Mouse (Mus musculus) midbrain, postnatal 0 days (tissue): Measurements from ENCODE around the gene Ccdc146. TPM values are rescaled to one million over a fixed set of nuclear protein-coding genes. Genes with fewer than 3 reads are reported as not detected.

Experiments used
- ATAC-seq: fragments of 200-750 bp; cut with Nextera tagmentation; 2 replicates; pipeline ENCODE4 v1.8.0; 2017; ENCODE audit warnings: moderate number of reproducible peaks, mild to moderate bottlenecking, moderate TSS enrichment, moderate library complexity; ENCODE audit not compliant: low FRiP score
- DNase-seq: peaks from one replicate; pipeline ENCODE4 v3.0.0-alpha.2; 2015; ENCODE audit warnings: low spot score
- H3K27ac ChIP-seq: fragments of 300-500 bp; sonication (generic); 2 replicates; pipeline ENCODE4 v1.5.1; 2014; ENCODE audit warnings: low read depth, mild to moderate bottlenecking, low read length, mixed read lengths
- H3K27me3 ChIP-seq: fragments of 300-500 bp; sonication (generic); 2 replicates; pipeline ENCODE4 v1.6.1; 2014; ENCODE audit warnings: low read length, control low read depth, mixed read lengths; ENCODE audit not compliant: insufficient read depth
- H3K36me3 ChIP-seq: fragments of 300-500 bp; sonication (generic); 2 replicates; pipeline ENCODE4 v1.6.1; 2014; ENCODE audit warnings: low read length, control low read depth, mixed read lengths; ENCODE audit not compliant: insufficient read depth
- H3K4me1 ChIP-seq: fragments of 300-500 bp; sonication (generic); 2 replicates; pipeline ENCODE4 v1.6.1; 2014; ENCODE audit warnings: mild to moderate bottlenecking, control low read depth, antibody characterized with exemption, low read length, mixed read lengths; ENCODE audit not compliant: insufficient read depth
- H3K4me2 ChIP-seq: fragments of 300-500 bp; sonication (generic); 2 replicates; pipeline ENCODE4 v1.6.1; 2014; ENCODE audit warnings: low read depth, mild to moderate bottlenecking, low read length, mixed read lengths; ENCODE audit not compliant: poor library complexity, severe bottlenecking
- H3K4me3 ChIP-seq: fragments of 300-500 bp; sonication (generic); 2 replicates; pipeline ENCODE4 v1.5.1; 2014; ENCODE audit warnings: low read depth, mild to moderate bottlenecking, low read length, moderate library complexity
- H3K9ac ChIP-seq: fragments of 300-500 bp; sonication (generic); replicated peaks from 2 replicates; pipeline ENCODE4 v1.6.1; 2014; ENCODE audit warnings: mild to moderate bottlenecking, low read length, moderate library complexity, mixed read lengths; ENCODE audit not compliant: poor library complexity, severe bottlenecking
- H3K9me3 ChIP-seq: fragments of 300-500 bp; sonication (generic); 2 replicates; pipeline ENCODE4 v1.6.1; 2016; ENCODE audit warnings: low read length, control low read depth
- CTCF ChIP-seq: IDR thresholded peaks from 2 replicates; pipeline ENCODE4 v1.5.1; 2016; ENCODE audit warnings: antibody characterized with exemption, mild to moderate bottlenecking
- WGBS: fragments of 180-500 bp; shearing (Covaris S2); extraction: QIAGEN DNeasy Blood & Tissue Kit; methylation state at CpG from one replicate; pipeline ENCODE4 v1.1.7; 2014; 5-methylcytosine and 5-hydroxymethylcytosine counted together
- polyA plus RNA-seq: library from polyadenylated mRNA; unstranded; fragments of >200 nt; fragmentation: Nextera tagmentation; extraction: Ambion mirVana; gene quantifications from 2 replicates; pipeline ENCODE4 v1.2.1, GENCODE M21; 2015
- total RNA-seq: library from RNA; depleted of rRNA; stranded (reverse); fragments of >200 nt; gene quantifications from 2 replicates; pipeline ENCODE4 v1.2.3, GENCODE M21; 2014

Ccdc146 gene
- total and polyA plus RNA-seq, 2 experiments from 2014 or later: 0.27 to 0.74 TPM

DNA sequence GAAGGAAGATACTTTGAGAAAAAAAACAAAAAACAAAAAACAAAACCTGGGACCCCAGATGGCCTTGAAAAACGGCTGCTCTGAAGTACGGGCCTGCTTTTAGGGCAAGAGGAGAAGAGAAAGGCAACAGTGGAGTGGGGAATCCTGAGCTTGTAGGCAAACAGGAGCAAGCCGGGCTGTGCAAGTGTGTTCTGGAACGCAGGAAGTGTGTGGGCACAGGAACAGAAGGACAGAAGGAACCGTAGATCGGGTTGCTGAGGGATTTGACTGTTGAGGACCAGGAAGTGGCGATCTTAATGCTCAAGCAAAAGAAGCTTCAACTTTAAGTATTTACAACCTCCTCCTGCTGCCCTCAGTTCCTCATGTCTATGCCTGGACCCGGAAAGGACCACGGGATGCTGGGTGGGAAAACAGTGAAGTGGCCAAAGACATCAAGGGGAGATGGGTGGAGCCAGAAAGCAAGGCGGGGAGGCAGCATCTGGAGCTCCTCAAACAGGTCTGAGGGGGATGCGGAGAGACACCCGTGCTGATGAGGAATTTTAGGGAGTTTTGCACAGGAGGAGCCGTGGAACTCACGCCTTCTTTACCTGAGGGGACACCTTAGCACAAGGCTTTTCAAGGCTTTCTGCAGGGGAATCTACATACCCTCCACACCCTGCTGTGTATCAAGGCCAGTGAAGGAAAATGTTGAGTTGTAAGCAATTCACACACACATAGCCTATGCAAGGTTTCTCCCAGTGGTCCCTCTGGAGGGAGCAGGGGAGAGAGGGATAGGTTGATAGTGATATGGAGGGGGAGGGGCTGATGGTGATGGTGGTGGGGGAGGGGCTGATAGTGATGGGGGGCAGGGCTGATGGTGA lies 40.9 kb downstream of the Ccdc146 start:
- TF ChIP-seq CTCF: no peak
- Histone ChIP-seq H3K4me3 (no peak overlapping the region), H3K27me3 (no peaks in the 10 kb centered on the region), H3K4me2 (no peak overlapping the region), H3K9ac (no peak overlapping the region), H3K4me1 (no peaks in the 10 kb centered on the region), H3K36me3 (no peaks in the 10 kb centered on the region), H3K9me3 (no peaks in the 10 kb centered on the region), H3K27ac (no peak overlapping the region)
- ATAC-seq (0 out of 2 replicates have a peak, but pooled peaks have one; percentile 38), DNase-seq (no peak)
- 54% methylated on average over 14 of the region's 14 CpGs for WGBS

- no peak for ATAC-seq
- TF ChIP-seq CTCF: no peak
Measured at GRCm38 (mm10) chr5:21382678-21383077, 41.8 kb downstream of the Ccdc146 start.

DNA sequence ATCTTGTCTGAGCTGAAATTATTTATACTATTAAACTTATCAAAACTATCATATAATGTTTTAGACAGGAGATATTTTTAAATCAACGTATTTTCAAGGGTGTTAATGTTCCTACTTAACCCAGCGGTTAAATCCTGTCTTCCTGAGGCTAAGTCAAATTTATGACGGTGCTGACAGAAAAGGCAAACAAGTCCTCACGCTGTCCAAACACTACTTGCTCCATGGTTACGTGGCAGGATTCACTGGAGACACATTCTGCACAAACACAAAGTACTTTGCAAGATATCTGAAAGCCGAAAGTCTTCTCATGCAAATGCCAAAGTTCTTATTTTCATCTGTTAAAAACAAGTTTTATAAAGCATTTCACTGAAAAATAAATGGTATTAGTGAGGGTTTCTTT lies 42.5 kb downstream of the Ccdc146 start:
- no peaks in the 10 kb centered on the region for H3K9me3 ChIP-seq
- no peak overlapping the region for H3K4me3 ChIP-seq
- TF ChIP-seq CTCF: no peak
- H3K27ac ChIP-seq: no peak overlapping the region
- no peaks in the 10 kb centered on the region for H3K4me1 ChIP-seq
- no peaks in the 10 kb centered on the region for H3K36me3 ChIP-seq
- no peak for DNase-seq
- ATAC-seq: no peak
- H3K4me2 ChIP-seq: no peak overlapping the region
- H3K9ac ChIP-seq: no peak overlapping the region
- 62% methylated on average over 6 of the region's 6 CpGs for WGBS
- H3K27me3 ChIP-seq: no peaks in the 10 kb centered on the region

More at GRCm38 (mm10) chr5:21382678-21383077, 41.8 kb downstream of the Ccdc146 start:
- Histone ChIP-seq H3K4me3 (no peak overlapping the region), H3K9me3 (no peaks in the 10 kb centered on the region), H3K4me1 (no peaks in the 10 kb centered on the region), H3K9ac (no peak overlapping the region), H3K27ac (no peak overlapping the region), H3K4me2 (no peak overlapping the region), H3K36me3 (no peaks in the 10 kb centered on the region), H3K27me3 (no peaks in the 10 kb centered on the region)
- no peak for DNase-seq
- 77% methylated on average over 6 of the region's 6 CpGs for WGBS

- TF ChIP-seq CTCF: no peak
- H3K27me3 ChIP-seq: no peaks in the 10 kb centered on the region
- H3K4me2 ChIP-seq: no peak overlapping the region
- H3K36me3 ChIP-seq: no peaks in the 10 kb centered on the region
- no peak overlapping the region for H3K27ac ChIP-seq
- no peak overlapping the region for H3K4me3 ChIP-seq
- no peak overlapping the region for H3K9ac ChIP-seq
- no peaks in the 10 kb centered on the region for H3K4me1 ChIP-seq
- WGBS: 84% methylated on average over 2 of the region's 2 CpGs
- no peaks in the 10 kb centered on the region for H3K9me3 ChIP-seq
- DNase-seq (no peak), ATAC-seq (no peak)
Measured at GRCm38 (mm10) chr5:21378397-21378796, 46.1 kb downstream of the Ccdc146 start.

DNA sequence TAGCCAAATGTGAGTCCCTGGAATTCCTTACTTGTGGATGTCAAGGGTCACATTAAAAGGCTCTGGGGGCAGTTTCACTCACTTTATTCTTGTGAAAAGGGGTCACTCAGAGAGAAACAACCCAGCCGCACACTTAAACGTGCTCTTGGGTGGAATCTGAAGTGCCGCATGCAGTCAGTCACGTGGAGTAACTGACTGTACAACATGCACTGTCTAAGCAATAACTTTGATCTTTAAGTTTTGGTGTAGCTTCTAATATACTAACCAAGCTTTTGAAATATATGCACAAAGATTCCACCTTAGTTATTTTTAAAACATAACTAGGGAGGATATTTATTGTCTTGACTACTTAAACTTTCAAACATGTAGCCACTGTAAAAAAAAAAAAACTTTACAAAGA lies 47.5 kb downstream of the Ccdc146 start:
- no peak for DNase-seq
- Histone ChIP-seq H3K4me3 (no peak overlapping the region), H3K27ac (no peak overlapping the region), H3K4me1 (no peaks in the 10 kb centered on the region), H3K9ac (no peak overlapping the region), H3K9me3 (no peaks in the 10 kb centered on the region), H3K4me2 (no peak overlapping the region), H3K36me3 (no peaks in the 10 kb centered on the region), H3K27me3 (no peaks in the 10 kb centered on the region)
- WGBS: 78% methylated on average over 4 of the region's 4 CpGs
- no peak for TF ChIP-seq CTCF
- no peak for ATAC-seq

DNA sequence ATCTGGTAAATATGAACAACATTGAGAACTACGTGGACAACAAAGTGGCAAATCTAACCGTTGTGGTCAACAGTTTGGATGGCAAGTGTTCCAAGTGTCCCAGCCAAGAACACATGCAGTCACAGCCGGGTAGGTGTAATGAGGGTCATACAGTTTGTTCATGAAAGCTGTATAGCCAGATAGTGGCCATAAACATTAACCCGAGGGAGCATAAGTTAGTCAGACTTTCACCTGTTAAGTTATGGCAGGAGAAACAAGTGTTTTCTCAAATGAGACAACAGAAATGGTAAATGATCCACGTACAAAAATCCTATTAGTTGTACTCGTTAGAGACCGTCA lies 51.3 kb downstream of the Ccdc146 start:
- no peaks in the 10 kb centered on the region for H3K9me3 ChIP-seq
- peak overlapping the region; percentile 41; the same call in 1 of the 2 replicates for H3K4me3 ChIP-seq
- WGBS: 63% methylated on average over 7 of the region's 7 CpGs
- H3K4me2 ChIP-seq: peak overlapping the region; percentile 92
- TF ChIP-seq CTCF: no peak
- DNase-seq (no peak), ATAC-seq (no peak)
- H3K4me1 ChIP-seq: no peaks in the 10 kb centered on the region
- H3K27ac ChIP-seq: no peak overlapping the region
- peak overlapping the region; percentile 60; the same call in 1 of the 2 replicates for H3K9ac ChIP-seq
- no peaks in the 10 kb centered on the region for H3K27me3 ChIP-seq
- no peaks in the 10 kb centered on the region for H3K36me3 ChIP-seq
